Mouse (Mus musculus) brain, embryonic 18.5 days (tissue): ENCODE results near the gene Gm45785.

Source experiments
- DNase-seq: peaks from one replicate; pipeline ENCODE4 v3.0.0-alpha.2; 2012; ENCODE audit warnings: low read depth, low spot score

The Gm45785 gene

DNA sequence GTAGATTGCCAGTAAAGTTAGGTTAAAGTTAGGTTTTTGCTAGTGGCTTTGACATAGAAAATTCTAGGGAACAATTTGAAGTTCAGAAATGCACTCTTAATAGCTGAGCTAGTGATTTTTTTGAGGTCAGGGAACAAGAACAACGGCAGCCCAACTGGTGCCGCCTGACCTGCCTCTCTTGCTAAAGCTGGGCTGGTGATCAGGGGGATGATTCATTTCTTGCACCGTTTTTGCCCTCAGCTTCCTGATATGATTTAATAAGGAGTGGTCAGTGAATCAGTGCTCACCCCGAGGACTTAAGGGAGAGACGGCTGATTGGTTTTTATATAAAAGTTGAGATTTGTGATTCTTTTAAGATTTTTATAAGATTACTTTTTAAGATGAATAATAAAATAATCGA is 24.7 kb downstream of the Gm45785 start:
- no peak for DNase-seq

DNA sequence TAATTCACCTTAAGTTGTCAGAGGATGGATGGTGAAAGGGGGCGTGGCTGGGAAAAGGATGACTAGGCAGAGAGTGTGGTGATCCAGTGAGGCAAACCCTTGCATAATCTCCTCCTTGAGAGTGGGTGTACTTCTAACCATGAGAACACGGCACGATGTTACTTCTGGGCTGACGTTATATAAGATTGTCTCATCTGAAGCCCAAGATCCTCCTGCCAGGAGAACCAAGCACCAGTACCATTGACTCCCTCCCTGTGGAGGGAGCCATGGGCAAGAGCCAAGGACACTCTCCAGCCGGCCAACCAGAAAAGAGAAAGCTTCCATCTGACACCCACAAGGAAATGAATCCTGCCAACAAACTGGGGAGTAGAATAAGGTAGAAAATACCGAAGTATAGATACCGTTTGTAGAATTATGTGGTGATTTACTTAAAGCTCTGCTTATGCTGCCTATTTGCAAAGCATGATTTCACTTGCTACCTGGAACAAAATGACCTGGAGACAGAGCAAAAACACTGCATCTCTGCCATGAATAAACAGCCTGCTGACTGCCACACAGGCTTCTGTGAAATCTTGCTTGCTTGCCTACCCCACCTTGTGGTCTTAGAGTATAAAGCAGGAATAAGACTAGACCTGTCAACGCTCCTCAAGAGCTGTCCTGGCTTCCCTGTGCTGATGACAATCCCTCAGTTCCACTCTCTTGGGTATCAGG is 27.8 kb downstream of the Gm45785 start:
- no peak for DNase-seq

DNA sequence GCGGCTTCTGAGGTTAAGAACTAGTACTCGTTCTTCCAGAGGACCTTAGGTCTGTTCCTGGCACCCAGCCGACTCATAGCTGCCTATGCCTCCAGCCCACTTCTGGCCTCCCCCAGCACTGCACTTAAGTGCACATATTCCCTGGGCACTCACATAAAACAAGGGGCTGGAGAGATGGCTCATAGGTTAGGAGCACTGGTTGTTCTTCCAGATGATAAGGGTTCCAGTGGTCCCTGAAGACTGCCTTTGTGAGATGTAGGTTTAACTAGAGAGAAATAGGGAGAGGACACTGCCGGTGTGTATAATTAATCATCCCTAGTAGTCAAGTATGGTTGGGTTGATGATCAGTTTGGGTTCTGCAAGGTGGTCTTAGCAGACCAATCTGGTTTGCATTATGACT is 33.4 kb downstream of the Gm45785 start:
- no peak for DNase-seq

DNA sequence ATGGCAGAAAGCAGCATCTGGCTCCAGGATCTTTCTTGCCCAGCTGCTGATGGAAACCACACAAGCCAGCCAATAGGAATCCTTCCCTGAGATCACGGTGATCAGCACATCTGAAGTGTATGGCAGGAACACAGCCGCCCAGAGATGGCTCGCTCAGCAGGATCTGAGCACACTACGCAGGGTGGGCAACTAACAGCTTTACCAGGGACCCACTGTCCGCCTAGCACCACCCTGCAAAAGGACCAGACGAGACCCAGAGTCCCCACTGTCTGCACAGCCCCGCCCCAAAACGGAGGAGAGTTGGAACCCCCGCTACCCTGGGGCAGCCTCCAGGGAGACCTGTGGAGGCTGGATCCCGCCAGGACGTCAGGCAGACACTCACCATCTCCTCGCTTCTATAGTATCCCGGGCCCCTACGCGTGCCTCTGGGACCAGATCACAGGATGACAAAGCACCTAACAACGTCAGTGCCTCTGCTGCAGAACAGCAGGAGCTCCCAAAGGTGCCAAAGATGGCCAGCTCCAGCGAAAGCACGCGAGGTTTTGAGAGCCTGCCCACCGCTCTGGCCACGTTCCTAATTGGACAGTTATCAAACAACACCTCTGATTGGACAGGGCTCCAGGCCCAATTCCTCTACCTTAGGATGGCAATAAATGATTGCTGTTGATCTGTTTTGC is 34.3 kb downstream of the Gm45785 start, which contains the start of gene Zfp941:
TSS of gene Zfp941 (minus strand) at position 526 of the 677 bp plus-strand sequence.
- DNase-seq: peak; percentile 66

DNA sequence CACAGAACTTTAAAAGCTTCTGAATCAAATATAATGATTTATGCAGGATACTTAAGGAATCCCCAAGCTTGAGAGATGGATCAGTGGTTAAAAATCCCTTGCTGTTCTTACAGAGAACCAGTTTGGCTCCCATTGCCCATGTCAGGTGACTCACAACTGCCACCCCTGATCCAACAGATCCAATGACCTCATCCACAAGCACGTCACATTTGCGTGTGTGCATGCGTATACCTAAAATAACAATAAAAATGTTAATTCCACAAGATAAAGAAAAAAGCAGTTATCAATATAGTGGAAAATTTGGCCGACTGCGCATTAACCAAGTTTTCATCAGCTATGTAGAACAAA is 34.9 kb downstream of the Gm45785 start:
- DNase-seq: no peak

DNA sequence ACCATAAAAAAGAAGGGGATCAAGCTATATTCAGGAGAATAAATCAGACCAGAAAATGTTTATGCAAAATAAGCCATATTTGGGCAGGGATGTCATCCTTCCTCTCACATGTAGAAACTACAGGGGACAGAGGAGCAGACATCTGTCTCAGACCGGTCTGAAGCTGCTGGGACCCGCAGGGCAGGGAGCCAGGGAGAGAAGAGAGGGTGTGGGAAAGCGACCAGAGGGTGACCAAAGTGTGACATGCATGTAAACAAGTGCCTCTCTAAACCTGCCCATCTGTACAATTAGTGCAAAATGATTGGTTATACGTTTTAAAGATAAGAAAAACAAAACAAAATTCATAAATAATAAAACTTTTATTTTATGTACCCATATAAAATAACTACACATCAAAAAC is 36.0 kb downstream of the Gm45785 start:
- DNase-seq: no peak

DNA sequence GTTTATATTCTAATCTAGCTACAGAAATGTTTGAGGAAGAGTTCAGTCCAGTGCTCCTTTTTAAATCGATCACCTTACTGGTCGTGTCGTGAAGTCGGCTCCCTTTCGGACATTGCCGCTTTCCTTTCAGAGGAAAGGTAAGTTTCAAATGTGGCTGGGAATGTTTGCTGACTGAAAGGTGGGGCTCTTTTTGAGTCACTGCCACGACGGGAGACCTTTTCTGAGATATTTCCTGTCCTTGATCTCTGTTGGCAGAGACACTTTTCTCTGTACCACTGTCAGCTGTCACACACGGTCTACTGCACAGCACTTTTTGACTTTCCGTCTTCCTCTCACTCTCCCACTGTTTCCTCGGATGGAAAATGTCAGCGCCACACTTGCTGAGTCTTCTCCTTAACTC is 43.3 kb downstream of the Gm45785 start:
- no peak for DNase-seq

DNA sequence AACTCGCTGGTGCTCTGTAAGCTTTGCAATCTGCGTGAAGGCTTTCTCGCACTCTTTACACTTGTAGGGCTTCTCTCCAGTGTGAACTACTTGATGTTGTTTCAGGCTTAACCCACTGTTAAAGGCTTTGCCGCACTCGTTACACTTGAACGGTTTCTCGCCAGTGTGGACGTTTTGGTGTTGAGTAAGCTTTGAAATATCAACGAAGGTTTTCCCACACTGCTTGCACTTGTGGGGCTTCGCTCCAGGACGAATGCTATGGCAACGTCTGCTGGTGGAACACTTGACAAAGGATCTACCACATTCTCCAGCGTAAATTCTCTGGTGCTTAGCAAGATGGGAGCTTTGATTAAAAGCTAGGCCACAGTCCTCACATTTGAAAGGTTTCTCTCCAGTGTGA is 44.4 kb downstream of the Gm45785 start:
- DNase-seq: no peak

DNA sequence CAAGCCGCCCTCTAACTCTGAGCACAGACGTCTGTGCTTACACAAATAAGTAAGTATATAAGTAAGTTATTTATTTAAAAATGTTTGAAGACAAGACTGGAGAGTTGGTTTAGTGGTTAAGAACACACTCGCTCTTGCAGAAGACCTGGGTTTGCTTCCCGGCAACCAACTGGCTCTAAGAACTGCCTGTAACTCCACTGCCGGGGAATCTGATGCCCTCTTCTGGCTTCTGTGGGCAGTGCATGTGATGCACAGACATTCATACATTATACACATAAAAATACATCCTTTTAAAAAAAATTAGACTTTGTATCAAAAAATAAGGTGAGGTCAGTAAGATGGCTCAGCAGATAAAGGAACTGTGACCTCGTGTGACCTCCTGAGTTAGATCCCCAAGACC is 45.6 kb downstream of the Gm45785 start:
- no peak for DNase-seq

DNA sequence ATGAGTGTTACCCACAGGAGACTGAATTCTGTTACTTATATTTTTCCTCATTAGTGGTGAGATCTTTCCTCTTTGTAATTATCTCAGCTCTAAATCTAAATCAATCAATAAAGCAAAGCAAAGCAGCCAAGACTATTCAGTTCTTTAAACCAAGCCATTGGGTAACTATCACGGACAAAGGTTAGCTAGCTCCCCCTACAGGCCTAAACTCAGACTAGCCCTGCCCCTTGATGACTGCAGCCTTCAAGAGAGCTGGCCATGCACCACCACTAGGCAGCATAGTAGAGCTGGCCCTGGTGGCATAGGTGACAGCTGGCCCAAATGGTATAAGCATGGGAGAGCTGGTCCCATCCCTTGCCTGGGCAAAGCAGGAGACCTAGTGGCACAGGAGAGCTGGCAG is 50.4 kb downstream of the Gm45785 start:
- no peak for DNase-seq

DNA sequence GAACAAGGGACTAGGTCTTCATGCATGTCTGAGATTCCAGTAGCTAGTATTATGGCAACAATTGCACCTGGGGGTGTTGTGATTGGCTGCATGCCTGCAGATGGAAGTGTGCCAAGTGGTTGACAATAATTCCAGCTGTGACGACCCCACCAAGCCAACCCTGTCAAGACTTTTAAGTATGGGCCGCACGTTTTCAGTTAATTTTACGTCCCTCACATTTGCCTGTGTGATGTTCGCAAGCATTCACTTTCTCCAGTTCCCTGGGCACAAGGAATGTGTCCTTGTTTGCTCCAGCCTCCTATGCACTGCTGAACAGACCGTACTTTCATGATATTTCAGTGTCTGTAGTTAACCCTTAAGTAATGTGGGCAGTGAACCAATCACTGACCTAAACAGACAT is 53.5 kb downstream of the Gm45785 start:
- DNase-seq: no peak

DNA sequence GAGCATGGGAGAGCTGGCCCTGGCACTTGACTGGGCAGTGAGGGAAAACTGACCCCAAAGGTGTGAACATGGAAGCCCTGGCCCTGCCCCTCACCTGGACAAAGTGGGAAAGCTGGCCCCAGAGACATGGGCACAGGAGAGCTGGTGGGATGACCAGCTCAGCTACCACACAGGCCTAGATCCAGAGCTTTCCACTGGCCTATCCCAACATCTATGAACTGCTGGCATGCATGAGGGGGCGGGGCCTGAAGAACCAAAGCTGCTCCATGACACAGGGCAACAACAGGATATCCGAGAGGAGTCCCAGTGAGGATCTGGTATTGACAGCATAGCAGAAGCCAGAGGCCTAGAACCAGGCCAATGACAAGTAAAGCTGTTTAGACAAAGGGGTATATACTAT is 57.9 kb downstream of the Gm45785 start:
- DNase-seq: no peak

DNA sequence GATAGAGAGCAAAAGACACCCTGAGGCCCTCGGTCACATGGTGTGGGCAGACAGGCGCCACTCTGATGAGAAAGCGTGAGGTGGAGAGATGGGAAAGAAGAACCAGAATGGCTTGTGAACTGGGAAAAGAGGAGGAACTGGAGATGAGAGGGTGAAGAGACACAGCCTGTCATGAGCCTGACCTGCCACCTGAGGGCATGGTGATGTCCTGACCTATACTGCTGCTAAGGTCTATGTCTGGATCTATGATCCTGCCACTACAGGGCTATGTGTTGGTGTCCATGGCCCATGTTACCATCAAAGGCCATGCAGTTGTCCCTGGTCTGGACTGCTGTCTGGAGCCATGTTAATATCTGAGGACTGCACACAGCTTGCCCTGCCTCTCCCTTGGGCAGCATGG is 58.5 kb downstream of the Gm45785 start:
- DNase-seq: no peak

DNA sequence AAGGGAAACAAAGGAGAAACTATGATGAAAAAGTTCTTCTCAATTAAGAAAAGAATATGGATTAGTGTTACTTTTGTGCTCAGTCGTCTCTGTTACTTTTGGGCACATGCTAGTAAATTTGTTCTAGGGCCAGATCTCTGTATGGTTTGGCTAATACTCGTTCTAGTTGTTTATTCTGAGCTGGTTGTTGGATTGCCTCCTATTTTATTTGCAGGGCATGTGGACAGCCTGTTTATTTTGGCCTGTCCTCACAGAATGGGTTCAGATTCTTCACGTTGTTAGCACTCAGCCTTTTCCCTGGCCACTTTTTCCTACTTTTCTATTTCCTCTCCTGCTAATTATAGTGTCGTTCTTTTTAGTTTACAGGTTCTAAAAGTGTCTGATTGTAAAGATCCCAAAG is 62.6 kb downstream of the Gm45785 start:
- no peak for DNase-seq

DNA sequence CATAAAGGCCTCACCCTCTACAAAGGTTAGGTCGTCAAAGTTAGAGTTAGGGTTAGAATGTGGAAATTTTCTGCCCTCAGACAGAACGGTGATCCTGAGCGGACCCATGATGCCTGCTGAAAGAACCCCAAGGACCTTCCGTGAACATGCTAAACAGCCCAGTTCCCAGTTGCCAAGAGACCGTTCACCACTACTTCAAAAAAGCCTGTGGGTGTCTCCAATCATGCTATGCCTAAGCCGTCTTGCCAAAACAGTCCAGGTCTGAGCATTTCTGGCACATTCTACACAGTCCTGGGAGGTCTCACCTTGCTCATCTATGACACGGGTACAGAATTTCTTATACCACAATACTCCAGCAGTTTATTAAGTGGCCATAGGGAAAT is 68.1 kb downstream of the Gm45785 start:
- no peak for DNase-seq

DNA sequence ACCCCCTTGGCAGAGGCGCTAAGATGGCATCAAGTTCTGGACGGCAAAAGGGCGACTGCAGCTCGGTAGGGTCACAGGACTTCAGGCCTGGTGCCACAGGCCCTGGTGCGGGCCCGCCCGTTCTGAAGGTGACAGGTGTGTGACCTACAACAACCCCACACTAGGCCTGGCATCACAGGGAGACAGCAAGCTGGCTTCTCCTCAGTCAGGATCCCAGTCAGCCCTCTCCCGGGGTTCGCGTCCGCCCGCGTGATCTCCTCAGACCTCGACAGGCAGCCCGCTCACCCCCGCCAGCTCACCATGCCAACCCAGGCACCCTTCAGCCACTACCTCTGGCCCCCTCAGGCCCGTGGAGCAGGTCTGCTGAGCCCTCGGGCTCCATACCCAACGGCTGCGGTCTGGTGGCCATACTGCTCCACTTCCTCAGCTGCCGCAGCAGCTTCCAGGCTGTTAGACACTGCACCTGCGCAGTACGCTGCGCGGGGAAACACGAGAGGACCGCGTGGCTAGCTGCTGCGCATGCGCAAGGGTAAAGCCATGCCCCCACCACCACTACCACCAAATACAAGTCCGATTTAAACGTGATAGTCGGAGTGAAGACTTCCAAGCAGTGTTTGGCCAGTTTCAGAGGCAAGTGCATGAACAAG is 68.6 kb downstream of the Gm45785 start, which contains the start of gene Syce1:
TSS of gene Syce1 (minus strand) at position 447 of the 647 bp plus-strand sequence.
- DNase-seq: no peak

DNA sequence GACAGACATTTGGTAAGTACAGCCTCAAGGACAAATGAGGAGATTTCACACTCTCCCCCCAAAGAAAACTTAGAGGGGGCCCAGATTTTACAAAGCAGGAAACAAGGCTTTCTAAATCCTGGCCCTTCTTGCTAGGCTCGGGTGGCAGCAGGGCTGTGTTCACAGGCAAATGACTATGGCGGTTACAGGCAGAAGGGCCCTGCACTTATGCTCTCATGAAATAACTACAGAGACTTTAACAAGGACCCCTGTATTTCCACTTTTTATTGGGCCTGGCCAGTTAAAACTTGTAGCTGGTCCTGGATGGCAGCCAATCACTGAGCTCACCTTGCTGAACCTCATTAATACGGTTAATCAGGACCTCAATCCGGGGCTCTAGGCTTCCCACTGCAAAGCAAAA is 75.6 kb downstream of the Gm45785 start:
- no peak for DNase-seq
